Mouse (Mus musculus): Measurements from ENCODE around the gene Ptprs. TPM values are rescaled to one million over a fixed set of nuclear protein-coding genes. Genes with fewer than 3 reads are reported as not detected.
A peak's percentile ranks its signal among the peaks of the same experiment; 100 is the strongest.
"Not testable (repeated sequence)": the region's sequence is repeated elsewhere in the genome, so short reads cannot be mapped to it uniquely, and the experiment has no call there.

The Ptprs gene
- 10 to 100 TPM; 30.8 to 38.3 TPM for total RNA-seq (2021)
- long read RNA-seq, experiment 1, partial matches to known transcripts: 4 of 8 reads
- long read RNA-seq, experiment 1, other reads (novel, unspliced or antisense): 4 of 8 reads
- long read RNA-seq, experiment 2, partial matches to known transcripts: 1 of 4 reads
- long read RNA-seq, experiment 2, other reads (novel, unspliced or antisense): 3 of 4 reads

DNA sequence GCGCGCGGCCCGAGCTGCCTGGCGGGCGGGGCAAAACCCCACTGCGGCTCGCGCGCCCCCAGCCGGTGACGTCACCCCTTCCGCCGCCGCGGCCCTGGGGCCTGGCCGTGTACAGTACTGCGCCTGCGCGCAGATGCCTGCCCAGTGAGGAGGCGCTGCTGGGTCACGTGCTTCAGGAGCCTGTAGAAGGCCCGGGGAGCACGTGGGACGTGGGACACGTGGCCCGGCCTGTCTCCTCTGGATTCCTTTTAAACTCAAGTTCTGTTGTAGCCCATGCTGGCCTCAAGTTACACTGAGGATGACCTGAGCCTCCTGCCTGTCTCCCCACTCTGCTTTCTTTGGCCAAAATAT is at the start of gene Ptprs:
TSS of gene Ptprs (minus strand) at position 82 of the 351 bp plus-strand sequence.
- DNase-seq (ENCODE audit: low spot score): peak; percentile 88

DNA sequence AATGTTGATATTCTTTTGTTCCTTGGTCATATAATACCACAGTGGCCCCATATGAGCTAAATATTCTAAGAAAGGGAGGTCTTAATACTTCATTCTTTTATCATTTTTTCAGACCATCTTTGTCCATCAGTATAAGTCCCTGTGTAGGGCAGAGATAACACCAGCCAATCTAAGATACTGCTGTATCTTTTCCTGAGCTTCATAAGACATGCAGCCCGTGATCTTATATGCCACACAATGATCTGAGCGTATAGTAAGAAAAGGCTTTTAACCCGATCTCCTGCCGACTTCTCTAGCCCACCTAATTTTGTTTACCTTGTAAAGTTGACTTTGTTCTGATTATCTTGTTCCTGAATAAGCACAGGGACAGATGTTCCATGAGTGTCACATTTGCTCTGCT is 48.7 kb upstream of the Ptprs start:
- no peak for DNase-seq (ENCODE audit: low spot score)

DNA sequence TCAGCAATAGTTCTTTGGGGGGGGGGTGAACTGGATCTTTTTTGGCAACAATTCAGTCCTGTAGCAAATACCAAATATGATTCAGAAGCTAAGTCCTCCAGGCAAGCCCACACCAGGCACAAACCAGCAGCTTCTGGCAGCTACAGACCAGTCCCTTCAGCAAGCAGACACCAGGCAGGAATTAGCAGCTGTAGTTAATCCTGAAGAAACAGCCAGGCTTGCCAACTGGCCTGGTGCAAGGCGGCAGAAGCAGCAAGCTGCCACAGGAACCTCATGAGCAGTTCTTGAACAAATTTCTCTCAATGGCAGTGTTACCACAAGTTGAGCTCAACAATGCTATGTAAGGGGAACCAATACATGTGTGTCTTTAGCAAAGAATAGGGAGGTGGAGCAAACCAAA is 46.5 kb upstream of the Ptprs start:
- DNase-seq (ENCODE audit: low spot score): no peak

DNA sequence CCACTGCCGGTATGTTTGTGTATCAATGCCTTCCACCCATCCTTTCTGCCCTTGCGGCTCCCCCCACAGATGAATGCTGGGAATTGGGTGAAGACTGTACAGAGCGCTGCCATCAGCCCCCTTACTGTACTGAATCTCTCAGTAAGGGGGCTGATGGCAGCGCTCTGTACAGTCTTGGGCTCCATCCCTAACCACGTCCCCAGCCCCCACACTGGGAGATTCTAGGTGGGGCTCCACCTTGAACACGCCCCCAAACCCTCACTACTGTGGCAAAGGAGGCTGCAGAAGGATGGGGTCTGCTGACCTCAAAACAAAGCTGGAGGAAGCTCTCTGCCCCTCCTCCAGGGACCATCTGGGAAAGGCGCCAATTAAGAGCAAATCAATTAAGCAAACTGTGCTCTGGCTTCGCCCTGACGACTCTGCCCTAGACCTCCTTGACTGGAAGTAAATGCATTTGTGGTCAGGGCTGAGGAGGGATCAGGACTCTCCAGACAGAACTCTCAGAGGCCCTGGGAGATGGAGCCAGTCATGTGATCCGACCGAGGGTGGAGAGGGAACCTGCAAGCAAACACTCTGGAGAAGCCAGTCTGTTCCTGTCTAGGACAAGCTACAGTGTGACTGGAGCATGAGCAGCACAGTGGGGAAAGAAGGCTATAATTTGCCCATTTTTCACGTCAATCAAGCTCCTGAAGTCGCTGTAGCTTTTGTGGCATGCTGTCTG is 39.6 kb upstream of the Ptprs start:
- no peak for DNase-seq (ENCODE audit: low spot score)

DNA sequence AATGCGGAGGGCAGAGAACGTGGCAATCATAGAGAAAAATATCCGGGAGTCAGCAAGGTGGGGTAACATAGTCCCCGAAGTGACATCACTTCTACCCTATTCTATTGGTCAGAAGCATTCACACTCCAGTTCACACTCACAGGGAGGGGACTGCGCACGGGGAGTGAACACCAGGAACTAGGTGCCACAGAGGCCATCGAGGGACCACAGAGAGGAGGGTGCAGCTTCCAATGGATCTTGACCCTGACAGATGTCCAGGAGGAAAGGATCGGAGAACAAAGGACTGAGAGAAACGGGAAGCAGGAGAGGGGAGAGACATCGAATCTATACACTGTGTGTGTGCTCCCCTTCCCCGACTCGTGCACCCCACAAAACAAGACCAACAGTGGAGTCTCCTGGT is 38.6 kb upstream of the Ptprs start:
- no peak for DNase-seq (ENCODE audit: low spot score)

DNA sequence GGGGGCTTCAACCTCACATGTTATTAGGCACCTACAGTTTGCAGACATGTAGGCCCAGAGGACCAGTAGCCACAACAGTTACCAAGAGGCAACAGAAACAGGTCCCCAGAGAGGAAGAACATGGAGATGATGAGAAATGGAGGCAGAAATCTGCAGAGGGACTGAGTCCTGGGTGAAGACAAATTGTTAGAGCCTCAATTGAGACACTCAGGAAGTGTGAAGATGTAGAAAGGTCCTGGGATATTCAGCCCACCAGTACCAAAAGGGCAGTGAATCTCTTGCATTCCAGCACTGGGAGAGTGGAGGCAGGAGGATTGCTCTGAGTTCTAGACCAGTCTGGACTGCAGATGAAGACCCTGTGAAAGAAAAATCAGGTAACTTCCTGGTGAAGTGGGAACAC is 38.0 kb upstream of the Ptprs start:
- no peak for DNase-seq (ENCODE audit: low spot score)

DNA sequence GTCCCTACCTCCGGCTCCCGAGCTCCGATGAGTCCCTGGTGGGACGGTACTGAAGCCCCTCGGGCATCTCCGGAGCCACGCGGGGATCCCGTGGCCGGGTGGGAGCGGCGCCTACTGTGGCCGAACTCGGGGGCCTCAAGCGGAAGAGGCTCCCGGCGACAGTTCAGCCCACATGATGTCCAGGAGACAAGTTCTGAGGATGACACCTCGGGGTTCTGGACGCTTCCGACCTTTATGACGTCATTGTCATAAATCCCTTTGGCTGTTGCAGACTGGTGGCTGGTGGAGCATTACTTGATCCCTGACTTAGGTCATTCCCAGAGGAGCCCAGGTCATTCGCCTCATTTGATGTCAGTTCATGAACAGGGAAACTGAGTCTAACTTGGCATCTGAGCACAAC is 36.0 kb upstream of the Ptprs start, which contains the start of gene Znrf4:
TSS of gene Znrf4 (minus strand) at position 122 of the 400 bp plus-strand sequence.
- no peak for DNase-seq (ENCODE audit: low spot score)

DNA sequence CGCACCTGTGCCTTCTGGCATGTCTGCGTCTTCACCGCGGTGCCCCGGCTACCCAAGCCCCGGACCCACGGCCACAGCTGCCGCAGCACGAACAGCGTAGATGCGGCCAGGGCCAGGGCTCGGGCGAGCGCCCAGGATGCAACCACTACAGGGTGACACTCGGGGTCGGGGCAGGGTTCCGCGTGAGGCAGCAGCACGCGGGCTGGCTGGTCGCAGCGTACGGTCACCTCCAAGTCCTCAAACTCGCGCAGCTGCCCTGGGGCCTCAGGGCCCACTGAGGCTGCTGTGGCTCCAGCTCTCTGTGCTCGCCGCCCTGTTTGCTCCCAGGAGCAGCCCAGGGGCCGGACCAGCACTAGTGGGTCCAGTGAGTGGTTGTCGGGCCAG is 35.4 kb upstream of the Ptprs start:
- DNase-seq (ENCODE audit: low spot score): no peak

DNA sequence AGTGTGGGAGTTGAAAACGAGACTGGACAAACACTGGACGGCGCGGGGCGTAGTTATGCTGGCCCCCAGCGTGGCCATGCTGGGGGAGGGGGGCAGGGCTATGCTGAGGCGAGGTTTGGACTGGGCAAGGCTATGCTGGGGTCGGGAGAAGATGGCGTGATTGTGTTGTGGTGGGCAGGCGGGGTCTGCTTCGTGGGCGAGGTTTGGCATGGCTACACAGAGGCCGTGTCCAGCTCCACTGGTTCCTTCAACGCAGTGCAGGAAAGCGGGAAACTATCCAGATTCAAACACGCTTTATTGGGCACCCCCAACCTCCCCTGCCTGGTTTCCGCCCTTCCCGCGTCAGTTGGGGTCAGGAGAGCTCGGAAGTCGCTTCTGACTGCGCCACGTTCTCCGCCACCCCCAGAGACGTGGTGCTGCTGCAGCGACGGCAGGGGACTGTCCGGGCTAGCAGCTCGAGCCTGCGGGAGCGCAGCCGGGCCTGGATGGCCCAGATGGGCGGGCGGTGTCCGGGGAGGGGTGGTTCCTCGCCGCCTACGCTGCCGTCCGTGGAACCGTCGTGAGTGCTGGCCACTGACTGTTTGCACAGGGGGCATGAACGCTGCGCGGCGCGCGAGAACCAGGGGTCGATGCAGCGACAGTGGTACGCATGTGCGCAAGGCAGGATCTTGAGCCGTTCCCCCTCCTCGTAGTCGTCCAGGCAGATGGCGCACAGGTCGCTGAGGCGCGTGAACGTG is 34.9 kb upstream of the Ptprs start:
- DNase-seq (ENCODE audit: low spot score): no peak

DNA sequence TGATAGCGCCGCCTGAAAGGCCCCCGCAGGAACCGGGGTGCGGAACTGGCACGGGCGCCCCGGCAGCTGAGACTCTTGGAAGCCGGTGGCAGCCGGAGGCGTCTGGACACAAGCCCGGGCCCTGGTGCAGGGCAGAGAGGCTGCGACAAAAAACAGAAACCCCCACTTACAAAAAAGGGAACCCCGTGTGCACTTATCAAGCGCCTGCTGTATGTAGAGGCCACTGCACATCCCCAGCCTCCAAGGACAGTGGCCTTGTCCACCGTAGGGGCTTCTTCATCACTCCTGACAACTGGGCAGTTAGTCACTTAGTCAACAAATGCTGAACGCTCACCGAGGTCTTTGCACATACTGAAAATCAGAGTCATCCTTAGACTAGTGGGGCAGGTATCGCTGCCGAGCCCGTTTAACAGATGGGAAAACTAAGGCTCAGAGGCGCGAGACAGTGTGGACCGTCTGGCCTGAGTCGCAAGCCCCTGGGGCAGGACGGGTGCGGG is 34.2 kb upstream of the Ptprs start:
- DNase-seq (ENCODE audit: low spot score): no peak

DNA sequence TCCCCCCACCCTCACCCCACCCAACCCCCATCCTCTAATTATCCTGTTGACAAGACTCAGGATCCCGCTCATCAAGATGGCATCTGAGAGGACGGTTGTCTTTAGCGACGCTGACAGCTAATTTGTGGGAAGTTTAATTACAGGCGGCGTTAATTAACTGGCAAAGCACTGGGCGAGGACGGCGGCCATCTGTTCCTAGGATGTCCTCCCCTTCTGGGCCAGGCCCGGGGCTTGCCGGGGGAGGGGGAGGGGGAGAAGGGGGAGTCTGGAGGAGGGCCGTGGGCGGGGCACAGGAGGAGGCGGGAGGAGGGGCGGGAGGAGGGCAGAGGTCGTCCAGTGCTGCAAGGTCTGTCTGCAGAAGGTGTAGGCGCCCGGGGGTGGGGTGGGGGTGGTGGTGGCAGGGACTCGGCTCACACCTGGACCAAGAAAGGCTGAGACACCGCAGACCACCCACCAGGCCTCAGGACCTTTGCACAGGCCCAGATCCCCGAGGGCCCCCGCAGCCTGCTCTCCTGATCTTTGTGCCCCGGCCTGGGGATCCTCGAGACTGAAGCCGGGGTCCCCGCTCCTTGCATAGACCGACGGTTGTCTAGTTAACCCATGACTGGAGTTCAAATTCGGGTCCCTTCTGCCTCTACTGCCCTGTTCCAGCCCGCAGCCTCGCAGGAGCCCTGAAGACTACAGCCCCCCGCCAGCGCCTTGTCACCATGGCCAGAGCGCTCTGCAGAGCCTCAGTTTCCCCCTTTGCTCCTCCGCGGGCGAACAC is 33.6 kb upstream of the Ptprs start:
- DNase-seq (ENCODE audit: low spot score): no peak

DNA sequence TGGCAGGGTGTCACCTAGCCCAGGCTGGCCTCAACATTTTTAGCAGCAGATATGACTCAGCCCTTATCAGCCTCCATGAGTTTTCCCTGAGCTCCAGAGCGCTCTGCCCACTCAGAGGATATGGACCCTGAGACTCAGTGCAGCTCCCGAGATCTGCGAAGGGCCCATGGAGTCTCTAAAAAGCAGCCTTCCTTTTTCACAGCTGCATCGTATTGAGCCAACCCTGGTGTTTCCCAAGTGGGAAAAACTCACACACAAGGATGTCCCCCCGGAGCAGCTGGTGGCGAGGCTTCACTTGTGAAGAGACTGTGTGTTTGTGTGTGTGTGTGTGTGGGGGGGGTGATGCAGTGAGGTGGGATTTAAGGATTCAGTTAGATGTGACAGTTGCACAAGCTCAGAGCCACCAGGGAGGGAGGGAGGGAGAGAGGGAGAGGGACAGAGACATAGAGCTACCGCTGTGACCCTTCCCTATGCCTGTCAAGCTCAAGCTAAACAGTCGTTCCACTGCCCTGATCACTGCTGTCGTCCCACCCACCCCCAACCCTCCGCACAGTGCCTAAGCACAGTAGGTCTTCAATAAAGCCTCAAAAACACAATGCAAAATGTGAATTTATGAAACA is 32.8 kb upstream of the Ptprs start:
- no peak for DNase-seq (ENCODE audit: low spot score)

DNA sequence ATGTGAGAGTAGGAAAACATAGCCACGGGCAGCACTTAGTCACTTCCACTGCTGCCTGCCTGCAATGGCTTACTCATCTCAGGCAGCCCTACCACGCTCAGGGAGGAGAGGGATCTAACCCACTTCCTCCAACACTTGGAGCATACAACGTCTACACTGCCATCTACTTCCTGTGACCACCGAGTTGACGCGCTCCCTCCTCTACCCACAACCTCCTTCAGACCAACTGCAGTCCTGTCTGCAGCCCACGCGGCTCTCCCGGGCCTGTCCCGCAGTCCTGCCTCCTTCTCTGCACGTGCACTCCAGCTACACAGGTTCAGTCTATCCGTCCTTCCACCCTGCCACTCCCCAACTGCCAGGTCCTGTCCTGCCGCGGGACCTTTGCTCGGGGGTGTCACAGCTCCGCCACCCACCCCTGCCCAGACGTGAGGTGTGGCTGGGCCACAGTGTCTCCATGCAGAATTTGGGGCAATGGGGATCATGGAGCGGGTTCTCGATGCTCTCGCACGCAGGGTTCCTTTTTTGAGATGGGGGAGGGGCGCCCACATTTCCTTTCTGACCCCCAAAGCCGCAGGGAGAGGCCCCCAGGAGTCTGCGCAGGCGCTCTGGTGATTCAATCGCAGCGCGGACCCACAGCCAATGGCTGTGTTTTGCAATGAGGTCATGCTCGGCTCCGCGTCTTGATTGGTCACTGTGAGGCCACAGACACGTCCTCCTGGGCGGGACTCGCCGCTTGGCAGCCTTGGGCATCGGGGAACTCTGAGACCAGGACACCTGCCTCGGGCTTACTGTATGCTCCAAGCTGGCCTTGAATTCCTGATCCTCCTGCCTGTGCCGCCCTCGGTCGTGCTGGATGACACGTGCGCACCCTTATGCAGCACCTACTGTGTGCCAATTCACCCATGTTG is 31.1 kb upstream of the Ptprs start:
- peak; percentile 95 for DNase-seq (ENCODE audit: low spot score)

DNA sequence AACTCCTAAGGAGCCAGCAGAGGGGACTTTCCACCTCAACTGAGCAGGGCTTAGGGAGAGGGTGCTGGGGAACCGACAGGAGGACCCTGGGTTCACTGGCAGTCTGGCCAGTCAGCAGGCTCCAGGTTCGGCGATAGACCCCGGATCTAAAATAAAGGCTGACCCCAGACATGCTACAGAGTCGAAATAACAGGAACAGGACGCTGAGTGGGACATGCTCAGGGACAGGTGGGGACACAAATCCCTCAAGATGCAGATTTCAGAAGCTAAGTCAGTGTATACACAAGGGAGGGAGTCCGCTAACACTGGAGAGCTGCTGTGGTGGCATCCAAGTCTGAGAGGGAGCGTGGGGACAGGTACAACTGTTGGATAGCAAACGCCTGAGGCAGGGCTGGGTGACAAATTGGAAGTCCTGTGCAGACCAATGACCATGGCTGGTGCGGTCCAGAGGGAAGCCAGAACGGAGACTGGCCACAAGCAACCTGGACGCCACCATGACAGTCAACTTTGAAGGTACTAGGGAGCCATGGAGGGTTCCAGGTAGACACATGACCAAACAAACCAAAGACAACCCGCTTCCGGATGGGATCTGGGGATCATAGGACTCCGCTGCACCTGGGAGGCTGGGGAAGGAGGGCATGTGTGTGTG is 30.3 kb upstream of the Ptprs start:
- no peak for DNase-seq (ENCODE audit: low spot score)

DNA sequence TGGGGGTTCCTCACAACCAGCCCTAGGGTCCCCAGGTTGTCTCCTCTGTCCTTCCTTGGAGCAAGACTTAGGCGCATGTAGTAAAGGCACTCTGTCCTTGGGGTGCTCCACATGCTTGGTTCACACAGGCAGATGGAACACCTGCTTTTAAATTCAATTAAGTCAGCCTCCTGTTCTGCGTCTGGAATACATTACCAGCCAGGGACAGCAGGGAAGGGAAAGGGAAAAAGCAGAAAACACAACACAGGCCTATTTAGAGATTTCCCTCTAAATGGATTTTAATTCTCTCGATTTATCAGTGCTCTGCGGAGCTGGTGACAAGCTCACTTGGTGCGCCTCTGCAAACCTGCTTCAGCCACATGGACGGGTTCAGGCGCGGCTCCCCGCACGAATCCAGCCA is 29.1 kb upstream of the Ptprs start:
- DNase-seq (ENCODE audit: low spot score): no peak

DNA sequence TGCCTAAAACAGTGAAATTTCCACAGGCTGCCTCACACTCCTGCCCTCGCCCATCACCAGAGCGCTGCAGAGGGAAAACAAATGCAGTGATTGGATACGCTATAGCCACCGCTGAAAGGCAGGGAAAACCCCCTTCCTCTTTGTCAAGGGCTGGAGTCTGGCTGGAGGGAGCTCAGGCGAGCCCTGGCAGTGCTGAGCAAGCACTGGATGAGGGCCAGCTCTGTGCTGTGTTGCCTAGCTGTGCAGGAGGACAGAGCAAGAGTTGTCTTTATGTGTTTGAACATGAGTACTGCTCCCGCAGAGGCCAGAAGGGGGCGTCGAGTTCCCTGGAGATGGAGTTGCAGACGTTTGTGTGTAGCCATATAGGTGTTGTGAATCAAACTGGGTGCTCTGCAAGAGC is 26.2 kb upstream of the Ptprs start:
- no peak for DNase-seq (ENCODE audit: low spot score)

DNA sequence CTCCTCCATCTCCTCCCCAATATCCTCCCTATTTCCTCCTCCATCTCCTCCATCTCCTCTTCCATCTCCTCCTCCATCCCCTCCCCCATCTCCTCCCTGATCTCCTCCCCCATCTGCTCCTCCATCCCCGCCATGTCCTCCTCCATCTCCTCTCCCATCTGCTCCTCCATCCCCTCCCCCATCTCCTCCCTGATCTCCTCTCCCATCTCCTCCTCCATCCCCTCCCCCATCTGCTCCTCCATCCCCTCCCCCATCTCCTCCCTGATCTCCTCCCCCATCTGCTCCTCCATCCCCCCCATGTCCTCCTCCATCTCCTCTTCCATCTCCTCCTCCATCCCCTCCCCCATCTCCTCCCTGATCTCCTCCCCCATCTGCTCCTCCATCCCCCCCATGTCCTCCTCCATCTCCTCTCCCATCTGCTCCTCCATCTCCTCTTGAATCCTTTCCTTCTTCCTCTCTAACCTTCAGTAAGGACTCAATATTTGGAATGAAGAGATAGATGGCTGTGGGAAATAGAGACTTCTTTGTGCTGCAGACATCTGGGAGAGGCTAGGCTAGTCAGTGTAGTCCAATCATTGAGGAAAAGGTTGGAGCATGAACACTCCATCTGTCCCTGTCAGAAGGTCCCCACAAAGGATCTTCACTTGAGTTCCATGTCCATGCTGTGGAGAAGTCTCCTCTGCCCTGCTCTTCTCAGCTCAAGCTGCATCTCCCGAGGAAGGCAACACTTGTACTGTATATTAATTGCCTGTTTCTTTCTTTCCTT is 25.5 kb upstream of the Ptprs start:
- DNase-seq (ENCODE audit: low spot score): not testable (repeated sequence)

DNA sequence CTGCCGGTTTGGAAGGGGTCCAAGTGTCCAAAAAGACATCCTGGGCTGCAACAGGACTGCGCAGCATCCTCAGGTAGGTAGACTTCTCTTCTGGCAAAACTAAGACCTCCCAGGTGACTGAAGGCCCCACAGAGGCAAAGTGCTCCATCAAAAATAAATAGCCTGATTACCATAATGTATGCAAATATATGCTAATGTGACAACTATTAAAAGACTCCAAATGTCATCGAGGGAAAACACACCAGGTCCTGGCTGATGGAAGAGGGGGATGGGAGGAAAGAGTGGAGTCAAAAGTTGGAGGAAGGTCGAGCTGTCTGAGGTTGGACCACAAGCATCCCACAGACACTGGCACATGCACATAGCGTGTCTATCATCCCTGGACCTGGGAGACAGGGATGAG is 22.9 kb upstream of the Ptprs start:
- DNase-seq (ENCODE audit: low spot score): no peak

DNA sequence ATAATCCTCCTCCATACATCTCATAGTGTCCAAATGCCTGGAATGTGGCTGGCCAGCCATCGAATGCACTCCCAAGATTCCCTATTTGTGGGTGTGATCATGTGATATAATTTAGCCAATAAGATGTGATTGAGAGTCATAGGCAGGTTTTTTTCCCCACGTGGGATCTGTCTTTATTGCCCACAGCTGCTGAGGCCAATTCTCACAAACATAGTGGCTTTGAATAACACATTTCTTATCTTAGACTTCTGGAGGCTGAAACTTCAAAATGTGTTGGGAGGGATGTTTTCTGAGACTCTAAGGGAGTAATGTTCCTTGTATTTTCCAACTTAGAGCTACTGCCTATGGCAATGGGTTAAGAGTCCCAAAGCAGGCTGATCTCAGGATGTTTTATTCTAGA is 18.2 kb upstream of the Ptprs start:
- no peak for DNase-seq (ENCODE audit: low spot score)

Measured in gastrocnemius, adult 18-20 months (tissue).